Mouse (Mus musculus) common myeloid progenitor, adult 5-6 weeks (primary cell): ENCODE measurements at regions not wholly inside any gene's neighbourhood (a gene's known extent, or its start where the extent isn't known, plus 50 kb on each side); places are given as distances from the start of the nearest gene placed in this dataset.

ENCODE experiments used
- ATAC-seq: replicated peaks from 2 replicates; pipeline ENCODE4 v1.8.0; 2016; ENCODE audit warnings: low read depth, mild to moderate bottlenecking, moderate TSS enrichment, inconsistent platforms; ENCODE audit not compliant: poor library complexity, severe bottlenecking

DNA sequence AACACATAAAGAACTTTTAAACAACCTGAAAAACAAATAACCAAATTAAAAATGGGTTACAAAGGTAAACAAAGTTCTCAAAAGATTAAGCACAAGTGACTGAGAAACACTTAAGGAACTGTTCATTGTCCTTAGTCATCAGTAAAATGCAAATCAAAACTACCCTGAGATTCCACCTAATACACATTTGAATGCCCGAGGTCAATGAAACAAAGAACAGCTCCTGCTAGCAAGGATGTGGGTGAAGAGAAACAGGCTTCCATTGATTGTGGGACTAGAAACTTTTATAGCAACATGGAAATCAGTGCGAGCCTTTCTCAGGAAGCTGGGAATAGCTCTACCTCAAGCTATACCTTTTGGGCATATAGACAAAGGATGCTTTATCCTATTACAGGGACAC is 184.7 kb upstream of the Tars start:
- no peak for ATAC-seq

DNA sequence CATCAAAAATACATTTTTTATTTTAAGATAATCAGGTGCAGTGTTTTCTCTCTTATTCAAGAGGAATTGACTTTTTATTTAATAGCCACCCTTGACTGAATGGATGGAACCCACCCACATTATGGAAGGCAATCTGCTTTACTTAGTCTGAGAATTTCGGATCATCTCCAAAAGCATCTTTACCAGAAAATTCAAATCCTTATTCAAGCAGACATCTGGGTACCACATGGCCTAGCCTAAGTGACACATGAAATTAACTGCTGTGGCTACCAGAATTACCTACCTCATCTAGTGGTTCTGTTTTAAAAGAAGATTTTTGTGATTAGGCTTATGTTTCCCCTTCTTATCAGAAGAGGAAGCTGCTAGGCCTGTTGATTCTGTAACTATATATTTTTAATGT is 178.9 kb upstream of the Tars start:
- ATAC-seq, result no peak

DNA sequence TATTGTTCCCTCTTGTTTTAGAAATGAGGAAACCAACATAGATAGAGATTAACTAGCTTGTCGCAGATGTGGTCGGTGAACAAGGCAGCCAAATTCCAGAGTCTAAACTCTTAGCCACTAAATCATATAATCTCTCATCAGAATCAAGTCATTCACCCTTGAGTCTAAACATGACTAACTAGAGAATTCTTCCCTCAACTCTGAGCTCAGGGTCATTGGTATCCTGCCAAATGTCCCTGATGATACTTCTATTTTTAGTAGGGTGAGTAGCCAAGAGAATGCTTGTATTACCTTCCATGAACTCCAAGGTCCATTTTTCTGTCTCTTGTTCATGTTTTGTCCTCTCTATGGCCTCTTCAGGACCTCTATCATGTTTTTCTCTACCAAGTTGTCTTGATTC is 174.9 kb upstream of the Tars start:
- no peak for ATAC-seq

DNA sequence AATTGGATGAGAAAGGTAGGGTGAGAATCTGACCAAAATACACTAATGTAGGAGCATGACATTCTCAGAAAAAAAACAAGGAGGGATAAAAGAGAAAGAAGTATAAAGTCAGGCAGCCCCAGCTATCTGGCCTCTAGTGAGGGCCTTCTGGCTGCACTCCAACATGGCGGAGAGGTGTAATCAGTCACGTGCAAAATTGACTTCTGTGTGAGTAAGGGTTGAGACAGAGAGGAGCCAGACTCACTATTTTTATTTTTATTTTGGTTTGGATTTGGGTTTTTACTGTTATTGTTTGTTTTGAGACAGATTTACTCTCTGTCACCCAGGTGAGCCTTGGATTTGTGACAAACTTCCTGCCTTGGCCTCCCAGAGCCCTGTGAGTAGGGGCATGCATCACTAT is 174.0 kb upstream of the Tars start:
- no peak for ATAC-seq

DNA sequence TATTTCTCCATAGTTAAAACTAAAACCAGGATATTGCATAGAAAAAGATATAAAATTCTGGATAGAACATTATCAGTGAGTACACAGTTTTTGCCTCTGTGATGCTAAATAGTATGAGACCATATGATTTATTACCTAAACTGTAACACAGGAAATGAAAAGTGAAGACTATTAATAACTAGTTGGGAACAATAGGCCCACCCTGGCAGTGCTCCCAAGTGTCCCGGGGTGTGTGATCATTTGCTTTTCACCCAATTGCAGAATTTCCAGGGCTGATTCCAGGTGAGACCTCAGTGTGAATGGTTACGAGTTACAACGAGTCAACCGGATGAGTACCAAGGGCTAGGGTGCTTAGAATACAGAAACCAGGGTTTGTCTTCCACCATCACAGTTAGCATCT is 172.6 kb upstream of the Tars start:
- no peak for ATAC-seq

DNA sequence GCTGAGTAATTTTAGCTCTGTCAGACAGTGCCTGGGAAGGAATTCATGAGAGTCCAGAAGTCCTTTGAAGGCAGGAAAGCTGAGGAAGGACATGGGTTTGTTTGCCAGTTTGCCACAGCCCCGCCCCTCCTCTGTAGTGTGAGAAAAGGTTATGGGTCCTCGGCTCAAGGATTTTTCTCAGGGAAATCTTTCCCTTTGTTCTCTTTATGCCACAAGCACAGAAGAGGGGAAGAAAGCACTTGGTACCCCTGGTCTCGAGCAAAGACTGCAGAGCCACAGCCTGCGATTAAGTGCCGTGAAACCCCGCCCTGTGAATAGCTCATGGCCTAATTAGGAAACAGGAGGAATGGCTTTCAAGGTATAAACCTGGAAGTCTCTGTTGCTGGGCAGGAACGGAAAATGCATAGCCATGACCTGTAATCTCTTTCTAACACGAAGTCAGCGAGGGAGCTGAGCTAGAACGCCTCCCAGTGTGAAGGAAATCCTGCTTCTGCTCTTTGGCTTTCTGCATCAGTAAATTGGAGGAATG is 166.1 kb upstream of the Tars start:
- ATAC-seq, result no peak

DNA sequence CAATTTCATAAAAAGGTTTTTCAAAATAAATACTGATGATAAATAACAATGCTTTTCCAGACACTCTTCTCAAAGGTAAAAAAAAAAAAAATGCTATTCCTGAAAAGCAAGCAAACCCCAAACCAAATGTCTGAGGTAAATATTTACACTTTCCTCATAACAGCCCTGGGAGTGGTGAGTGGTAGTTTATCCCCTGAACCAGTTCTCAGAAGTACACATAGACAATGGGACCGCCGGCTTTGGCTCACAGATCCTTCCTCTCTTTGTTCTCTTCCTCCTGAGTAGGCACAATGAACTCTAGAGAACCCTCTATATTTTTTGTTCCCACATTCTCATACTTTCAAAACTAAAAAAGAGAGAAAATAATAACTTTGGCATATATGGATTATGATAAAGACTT is 153.1 kb upstream of the Tars start:
- ATAC-seq, result no peak

DNA sequence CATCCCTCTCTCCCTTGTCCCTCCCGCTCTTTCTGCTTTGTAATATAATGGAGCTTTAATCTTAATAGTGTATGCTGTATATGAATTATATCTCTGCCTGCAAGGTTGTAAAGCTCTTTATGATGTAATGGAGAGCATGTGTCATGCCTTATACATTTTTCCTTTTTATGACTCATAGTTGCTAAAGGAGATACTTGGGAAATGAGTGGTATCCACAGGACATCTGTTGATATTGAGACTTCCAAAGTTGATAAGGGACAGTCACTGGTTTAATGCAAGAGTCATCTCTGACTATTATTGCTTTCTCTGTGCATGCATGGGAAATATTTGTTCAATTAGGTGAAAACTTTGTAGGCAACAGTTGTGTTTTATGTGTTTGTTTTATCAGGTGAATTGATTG is 152.6 kb upstream of the Tars start:
- ATAC-seq, result no peak

DNA sequence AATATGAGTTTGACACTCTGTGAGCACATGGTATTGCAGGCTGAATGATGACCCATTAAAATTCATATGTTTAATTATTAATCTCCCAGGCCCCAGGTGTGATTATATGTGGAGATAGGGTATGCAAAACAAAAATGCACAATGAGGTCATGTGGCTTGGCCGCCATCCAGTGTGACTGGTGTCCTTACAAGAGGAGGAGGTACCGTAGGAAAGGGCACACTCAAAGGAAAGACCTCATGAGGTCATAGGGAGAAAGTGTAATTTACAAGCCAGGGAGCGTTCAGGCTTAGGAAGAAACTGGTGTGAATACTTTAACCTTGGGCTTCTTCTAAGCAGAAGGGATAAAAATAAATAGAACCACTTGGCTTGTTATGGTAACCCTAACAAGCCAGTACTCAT is 140.0 kb upstream of the Tars start:
- ATAC-seq, result no peak

DNA sequence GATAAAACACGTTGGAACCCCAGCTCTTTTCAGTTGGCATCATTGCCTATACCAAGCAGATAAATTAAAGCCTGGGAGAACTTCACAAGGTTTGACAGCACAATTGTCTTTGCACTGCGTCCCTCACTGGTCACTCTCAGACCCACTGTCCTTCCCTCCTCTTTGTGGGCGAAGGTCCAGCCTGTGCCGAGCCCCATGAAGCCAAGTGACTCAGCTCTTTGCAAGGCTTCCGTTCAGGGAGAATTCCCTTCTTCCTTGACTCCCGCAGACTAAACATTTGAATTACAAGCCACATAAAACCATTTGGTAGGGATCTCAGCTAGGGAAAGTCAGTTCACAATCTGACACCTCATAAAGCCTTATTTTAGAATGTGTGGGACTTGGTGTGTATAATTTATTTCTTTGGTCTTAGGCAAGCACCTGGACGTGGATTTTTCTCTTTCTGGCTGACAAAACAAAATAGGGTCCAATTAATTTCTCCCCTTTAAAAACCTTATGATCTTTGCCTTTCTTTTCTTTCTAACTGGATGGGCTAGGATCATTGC is 136.7 kb upstream of the Tars start:
- no peak for ATAC-seq

DNA sequence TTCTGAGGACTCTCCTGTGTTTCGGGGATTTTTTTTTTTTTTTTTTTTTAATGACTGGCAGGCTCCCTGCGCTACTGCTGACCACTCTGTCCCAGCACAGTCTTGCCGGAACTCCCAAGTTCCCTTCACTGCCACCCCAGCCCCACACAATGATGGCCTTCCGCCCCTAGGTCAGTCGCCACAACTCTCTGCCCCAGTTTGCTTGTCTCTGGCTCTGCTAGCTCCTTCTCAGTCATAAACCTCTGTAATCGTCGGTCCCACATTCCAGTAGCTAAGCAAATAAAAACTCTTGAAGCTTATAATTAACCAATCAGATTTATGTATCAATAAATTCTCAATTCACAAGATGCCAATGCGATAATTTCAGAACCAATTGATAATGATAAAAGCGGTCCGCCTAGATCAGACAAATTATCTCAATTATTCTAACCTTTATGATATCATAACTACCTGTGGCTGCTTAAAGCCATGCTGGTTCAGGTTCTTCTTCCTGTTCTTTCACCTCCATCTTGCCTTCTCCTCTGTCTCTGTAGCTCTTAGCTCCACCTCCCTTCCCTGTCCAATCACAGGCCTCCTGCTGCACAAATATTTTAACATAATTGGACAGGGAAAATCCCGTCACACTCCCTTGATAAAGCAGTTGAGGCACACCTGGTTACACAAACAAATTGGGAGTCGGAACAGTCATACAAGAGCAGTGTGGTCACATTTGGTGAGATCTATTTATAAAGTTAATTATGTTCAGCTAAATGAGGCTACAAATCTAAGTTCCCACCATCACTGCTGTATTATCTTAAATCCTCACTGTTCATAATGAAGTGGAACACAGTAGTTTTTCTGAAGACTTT is 135.2 kb upstream of the Tars start:
- ATAC-seq, result no peak

DNA sequence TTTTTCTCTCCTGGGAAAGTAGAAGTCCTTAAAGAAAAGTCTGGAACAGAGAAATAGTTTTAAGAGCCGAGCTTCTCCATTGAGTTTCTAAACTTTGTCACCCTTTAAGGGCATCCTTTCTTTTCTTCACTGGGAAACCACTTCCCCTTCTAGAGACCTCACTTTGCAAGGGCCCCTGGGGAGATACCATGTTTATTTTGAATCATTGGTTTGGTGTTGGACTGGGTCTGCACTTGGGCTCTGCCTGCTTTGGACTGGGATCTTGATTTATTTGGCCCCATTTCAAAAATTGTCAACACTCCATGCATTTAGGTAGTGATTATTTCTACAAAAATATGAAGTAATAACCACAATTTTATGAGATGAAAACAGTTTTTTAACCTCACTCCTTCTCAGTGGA is 134.2 kb upstream of the Tars start:
- ATAC-seq, result no peak

DNA sequence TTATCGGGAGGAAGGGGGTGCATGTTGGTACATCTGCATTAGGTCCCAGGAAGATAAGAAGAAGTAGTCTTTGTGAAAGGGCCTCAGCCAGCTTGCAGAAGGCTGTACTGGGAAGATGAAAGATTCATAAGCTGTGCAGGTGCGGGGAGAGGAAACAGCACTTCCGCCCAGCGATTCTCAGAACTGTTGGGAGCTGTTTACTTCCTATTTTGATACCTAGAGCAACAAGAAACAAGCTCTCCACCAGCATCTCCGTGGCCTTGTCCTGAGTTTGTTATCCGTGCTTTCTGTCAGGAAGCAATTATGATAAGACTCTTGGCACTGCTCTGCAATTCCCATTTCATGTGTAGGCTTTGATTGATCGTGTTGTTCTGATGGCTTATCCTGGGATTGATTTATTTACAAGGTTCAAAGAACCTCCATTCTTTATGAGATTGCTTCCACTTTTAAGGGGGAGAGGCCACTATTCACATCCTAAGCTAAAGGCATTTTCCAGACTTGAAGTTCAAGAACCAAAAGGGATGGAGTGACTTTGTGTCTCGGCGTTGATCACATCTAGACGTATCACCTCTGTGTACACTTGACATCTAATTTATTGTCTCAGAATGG is 133.6 kb upstream of the Tars start:
- peak; percentile 47; the same call in 1 of the 2 replicates for ATAC-seq

DNA sequence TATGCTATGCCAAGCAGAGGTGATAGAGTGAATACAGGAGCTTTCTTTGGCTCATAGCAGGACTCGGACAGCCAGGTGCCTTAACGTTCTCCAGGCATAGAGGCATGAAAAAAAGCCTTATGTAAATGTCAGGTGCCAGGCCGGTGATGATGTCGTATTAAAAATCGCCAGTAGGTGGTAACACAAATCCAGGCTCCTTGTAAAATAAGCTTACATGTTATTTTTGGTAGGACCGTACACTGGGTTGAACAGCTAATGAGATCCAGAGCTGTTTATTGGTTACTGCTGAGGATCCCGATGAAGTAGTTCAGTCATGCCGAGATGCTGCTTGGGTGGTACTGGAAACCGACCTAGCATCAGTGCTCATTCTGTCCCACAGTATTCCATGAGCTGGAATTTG is 133.1 kb upstream of the Tars start:
- 0 out of 2 replicates have a peak, but pooled peaks have one; percentile 15 for ATAC-seq

DNA sequence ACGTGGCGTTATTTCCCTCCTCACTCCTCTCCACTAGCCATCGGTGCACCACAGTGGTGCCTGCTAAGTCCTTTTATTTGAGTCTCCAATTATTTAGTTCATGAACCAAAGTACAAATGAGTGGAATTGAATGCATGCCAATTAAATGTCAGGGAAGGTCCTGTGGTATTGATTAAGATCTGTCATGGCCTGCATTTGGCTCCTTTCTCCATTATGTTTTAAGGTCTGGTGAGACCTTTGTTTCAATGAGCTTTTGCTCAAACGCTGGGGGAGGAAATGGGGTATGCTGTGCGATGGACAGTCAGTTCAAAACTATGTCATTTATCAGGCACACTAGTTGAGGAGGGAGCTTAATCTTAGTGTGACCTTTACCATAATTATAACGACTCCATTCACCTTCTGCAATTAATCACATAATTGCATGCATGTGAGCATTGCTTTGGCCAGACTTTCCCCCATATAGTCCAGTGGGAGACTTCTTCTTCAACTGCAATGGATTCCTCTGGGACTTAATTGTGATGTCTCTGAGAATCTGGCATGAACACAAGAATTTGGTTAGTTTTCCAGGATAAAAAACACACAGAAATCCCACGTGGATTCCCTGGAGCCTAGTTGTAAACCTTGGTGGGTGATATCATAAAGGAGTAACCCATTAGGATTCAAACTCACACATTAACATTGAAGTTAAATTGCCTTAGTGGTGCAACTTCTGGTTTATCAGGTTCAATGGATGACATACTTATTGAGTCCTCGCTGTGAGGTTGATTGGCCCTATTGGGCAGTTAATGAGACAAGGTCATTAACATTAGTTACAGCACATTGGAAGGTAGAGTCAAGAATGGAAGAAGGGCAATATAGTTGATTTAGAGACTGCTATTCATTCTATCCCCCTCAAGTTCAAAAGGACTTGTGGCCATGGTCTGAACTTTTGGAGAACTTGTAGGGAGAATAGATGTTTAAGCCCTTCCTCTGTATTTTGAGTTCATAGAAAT is 130.7 kb upstream of the Tars start:
- ATAC-seq, result no peak

DNA sequence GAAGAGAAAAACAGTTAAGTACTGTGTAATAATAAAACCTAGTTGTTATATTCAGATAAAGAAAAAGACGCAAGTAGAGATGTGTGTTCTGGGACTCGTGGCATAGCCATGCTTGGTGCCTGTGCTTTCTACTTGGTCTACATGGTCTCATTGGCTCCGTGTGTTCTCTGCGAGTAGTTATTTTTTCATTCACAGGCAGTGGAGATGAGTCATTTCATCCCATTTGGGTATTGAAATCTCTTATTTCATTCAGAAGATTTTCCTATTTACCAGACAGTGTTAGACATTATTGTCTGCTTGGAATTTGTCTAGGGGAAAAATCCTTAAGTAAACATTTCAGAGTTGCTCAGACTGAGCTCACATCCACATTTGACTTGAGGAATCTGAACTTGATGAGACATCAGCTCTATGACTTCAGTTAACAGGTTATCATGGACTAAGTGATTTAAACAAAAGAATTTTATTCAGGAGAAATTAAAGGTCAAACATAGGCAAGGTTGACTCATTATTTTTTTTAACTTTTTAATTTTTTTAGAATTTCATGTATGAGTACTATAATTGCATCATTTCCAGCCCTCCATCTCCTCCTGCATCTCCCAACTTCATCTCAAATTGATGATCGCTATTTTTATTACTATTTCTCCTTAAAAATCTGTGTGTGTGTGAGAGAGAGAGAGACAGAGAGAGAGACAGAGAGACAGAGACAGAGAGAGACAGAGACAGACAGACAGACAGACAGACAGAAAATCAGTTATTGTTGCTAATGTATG is 125.1 kb upstream of the Tars start:
- no peak for ATAC-seq

DNA sequence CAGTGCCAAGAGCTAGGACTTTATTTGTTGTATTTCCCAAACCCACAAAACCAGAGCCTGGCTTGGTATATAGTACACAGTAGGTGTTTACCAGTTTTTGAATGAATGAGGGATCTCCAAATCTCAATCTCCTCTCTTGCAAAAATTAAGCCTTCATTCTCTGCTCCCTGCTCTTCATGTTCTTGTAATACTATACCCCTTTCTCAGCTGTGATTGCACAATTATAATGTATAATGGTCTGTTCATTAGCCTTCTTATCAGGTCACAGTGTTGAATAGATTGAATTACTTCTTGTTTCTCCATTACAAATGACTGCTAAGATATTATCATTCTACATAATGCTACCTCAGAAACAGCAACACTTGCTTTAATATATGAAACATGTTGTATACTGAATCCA is 119.1 kb upstream of the Tars start:
- ATAC-seq, result no peak

DNA sequence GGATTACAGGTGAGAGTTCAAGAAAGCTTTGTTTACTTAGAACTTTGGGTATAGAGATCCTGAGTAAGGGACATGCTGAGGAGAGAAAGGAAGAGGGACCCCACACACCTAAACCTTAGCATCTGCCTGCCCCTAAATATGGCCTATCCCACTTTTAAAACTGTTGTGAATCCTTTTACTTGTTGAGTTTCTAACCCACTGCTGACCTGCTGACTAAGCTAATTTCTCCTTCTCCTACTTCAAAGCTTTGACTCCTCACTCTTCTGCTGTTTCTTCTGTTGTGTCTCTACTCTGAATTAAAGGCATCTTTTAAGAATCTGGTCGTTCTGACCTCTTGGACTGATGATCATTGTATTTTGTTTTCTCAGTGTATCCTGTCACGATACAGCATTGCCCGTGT is 118.4 kb upstream of the Tars start:
- no peak for ATAC-seq

DNA sequence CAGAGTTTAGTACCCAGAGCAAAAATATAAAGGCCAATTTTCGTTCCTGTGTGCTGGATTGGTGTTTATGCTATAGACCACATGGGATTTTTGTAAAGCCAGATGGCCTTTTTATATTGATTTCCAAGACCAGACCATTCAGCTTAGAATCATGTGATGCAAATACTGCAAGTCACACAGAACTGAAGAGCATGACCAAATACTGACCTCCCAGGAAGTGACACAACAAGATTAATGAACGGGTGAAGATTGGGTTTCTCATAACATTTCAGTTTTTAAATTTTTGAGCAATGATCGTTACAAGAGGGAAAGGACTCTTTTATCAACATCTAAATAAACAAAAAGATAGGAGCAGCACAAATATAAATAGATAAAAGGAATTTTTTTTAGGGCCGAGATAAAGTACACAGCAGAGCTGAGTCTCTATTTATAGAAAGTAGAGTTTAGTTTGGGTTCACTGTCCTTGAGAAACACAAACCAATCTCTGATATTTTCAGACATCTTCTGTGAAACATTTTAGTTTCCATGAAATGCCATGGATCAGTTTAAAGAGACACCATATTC is 105.7 kb upstream of the Tars start:
- ATAC-seq, result no peak
